Mouse (Mus musculus): ENCODE results near the gene Adamts9.

DNA sequence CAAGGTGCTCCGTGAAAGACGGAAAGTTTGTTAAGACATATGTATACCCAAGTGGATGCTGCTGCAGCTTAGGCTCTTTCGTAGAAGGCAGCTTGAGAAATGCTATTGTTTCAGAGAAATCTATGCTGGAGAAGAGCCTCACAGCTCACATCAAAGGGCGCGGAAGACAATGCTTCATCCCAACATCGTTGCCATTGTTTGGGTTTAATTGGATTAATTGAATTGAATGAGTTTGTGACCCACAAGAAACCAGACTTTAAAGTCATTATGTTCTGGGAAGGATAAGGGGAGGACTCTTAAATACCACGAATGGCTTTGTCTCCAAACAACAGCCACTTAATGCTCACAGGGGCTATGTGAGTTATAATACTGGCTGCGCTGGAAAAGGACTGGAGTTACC is 125.6 kb downstream of the Adamts9 start:
- TF ChIP-seq CTCF (conservative IDR thresholded peaks at IDR 0.05; ENCODE audit: insufficient read depth, insufficient read length, low read depth, low read length): no peak
- TF ChIP-seq POLR2A (IDR thresholded peaks at IDR 0.05; ENCODE audit: low read depth, low read length): no peak
